Mouse (Mus musculus) olfactory bulb, adult 2 months (tissue): ENCODE data around the gene Ccdc85a.

Source experiments
- CTCF ChIP-seq: fragments of 200-500 bp; IDR thresholded peaks from 2 replicates; pipeline ENCODE4 v1.5.1; 2012; ENCODE audit warnings: low read depth, mild to moderate bottlenecking, low read length, moderate library complexity; ENCODE audit not compliant: insufficient read depth
- POLR2A ChIP-seq: fragments of 200-500 bp; IDR thresholded peaks from 2 replicates; pipeline ENCODE4 v1.6.1; 2012; ENCODE audit warnings: mild to moderate bottlenecking, low read depth, low read length, moderate library complexity; ENCODE audit not compliant: insufficient read depth

GRCm38 (mm10) chr11:28477088-28477487 lies 107.0 kb downstream of the Ccdc85a start:
- TF ChIP-seq CTCF = no peak
- no peak for TF ChIP-seq POLR2A
